Mouse (Mus musculus): ENCODE measurements around the gene Chrna9. TPM values are rescaled to one million over a fixed set of nuclear protein-coding genes. Genes with fewer than 3 reads are reported as not detected.

Gene Chrna9
- polyA plus RNA-seq, 1 experiment = not detected

DNA sequence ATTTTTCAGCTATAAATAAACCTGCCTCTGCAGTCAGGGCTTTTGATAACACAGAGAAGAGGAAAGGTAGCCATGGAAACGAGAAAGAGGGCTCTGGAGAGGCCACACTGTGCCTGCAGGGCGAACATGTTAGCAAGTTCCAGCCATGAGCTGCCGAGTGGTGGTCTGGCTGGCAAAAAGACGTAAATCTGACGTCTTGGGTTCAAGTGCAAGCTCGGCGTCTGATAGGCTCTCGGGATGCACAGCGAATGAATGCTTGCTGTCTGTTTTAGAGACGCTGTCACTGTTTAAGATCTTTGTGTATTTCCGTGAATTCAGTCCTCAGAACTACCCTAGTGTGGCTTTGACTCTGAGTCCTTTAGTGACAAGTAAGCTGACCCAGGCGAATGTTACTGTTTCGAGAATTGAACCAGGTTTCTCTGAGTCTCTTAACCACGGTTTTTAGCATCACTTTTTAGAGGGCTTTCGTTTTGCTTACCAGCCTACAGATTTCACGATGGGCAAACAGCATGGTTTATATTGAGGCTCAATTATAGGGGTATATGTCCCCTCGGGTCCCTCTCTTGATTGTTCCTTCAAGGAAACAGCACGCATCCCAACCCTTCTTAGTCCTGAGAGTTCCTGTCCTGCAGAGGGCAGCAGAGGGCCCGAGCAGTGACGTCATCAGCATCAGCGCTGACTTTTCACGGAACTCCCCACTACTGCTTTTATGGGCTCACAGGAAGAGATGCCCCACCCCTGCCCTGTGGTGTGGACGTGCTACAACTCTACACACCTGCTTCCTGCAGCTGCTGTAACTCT is 20.8 kb downstream of the Chrna9 start:
- TF ChIP-seq POLR2A (IDR thresholded peaks at IDR 0.05; ENCODE audit: low read depth, low read length) = no peak
- TF ChIP-seq CTCF (IDR thresholded peaks at IDR 0.05; ENCODE audit: borderline replicate concordance, insufficient read depth, low read length) = peak; percentile 83
- Histone ChIP-seq H3K4me1 (ENCODE audit: control insufficient read depth, insufficient read depth, low read length) (no peaks in the 10 kb centered on the region), H3K27ac (ENCODE audit: insufficient read depth, low read length) (no peak overlapping the region), H3K4me3 (ENCODE audit: insufficient read depth, low read length) (no peak overlapping the region; the same call in 1 of the 2 replicates)

DNA sequence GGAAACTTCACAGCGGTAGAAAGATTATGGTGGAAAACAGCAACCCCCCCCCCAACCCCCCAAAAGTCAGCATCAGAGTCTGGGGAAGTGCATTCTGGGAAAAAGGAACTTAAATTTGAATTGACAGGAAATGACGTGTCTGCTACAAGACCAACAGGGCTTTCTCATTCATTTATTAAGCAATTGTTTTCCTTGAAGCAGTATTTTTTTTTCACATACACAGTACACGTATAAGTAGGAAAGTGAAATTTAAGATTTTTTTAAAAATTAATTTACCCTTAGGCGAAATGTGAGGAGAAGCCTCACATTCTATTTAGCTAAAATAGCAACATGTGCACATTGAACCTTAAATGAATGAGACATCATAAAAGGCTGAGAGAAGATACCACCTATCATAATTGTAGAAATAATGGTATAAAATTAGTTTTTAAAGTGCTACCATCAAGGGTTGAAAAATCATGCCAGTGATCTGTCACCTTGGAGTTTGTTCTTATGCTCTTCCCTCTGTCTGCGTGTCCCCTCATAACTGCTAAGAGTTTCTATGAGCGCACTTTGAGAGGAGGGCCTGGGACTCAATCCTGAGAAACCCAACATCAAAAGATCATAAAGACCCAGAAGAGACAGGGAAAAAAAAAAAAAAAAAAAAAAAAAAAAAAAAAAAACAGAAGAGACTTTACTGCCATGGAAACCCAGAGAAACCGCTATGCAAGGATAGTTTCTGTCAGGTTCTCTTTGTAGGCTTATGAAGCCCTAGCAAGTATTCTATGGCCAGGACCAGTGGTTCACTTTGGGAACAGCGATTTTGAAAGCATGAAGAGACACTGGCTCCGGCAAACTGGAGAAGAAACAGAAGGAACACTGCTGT is 21.7 kb downstream of the Chrna9 start:
- no peak for TF ChIP-seq CTCF (IDR thresholded peaks at IDR 0.05; ENCODE audit: borderline replicate concordance, insufficient read depth, low read length)
- no peak for TF ChIP-seq POLR2A (IDR thresholded peaks at IDR 0.05; ENCODE audit: low read depth, low read length)
- Histone ChIP-seq H3K4me1 (ENCODE audit: control insufficient read depth, insufficient read depth, low read length) (no peaks in the 10 kb centered on the region), H3K4me3 (ENCODE audit: insufficient read depth, low read length) (no peak overlapping the region; the same call in 1 of the 2 replicates), H3K27ac (ENCODE audit: insufficient read depth, low read length) (no peak overlapping the region)

DNA sequence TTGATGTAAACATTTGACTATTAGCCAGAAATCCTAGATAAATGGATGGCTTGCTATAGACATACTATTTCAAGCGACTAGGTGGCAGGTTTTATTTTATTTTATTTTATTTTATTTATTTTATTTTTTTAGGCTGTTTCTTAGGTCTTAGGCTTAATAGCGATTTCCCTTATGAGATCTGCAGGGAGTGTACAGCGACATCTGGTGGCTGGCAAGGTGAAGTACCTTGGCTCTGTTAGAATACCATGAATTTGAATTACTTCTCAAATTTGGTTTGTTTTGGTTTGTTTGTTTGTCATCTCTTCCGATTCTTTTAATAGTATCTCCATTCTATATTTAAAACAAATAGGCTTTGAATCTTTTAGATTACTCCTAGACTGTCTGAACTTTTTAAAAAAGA is 23.9 kb downstream of the Chrna9 start:
- H3K4me1 ChIP-seq (ENCODE audit: control insufficient read depth, insufficient read depth, low read length) = no peaks in the 10 kb centered on the region
- H3K4me3 ChIP-seq (ENCODE audit: insufficient read depth, low read length) = no peak overlapping the region
- H3K27ac ChIP-seq (ENCODE audit: insufficient read depth, low read length) = no peak overlapping the region
- TF ChIP-seq CTCF (IDR thresholded peaks at IDR 0.05; ENCODE audit: borderline replicate concordance, insufficient read depth, low read length) (peak; percentile 52; the same call in 1 of the 2 replicates), POLR2A (IDR thresholded peaks at IDR 0.05; ENCODE audit: low read depth, low read length) (no peak)

DNA sequence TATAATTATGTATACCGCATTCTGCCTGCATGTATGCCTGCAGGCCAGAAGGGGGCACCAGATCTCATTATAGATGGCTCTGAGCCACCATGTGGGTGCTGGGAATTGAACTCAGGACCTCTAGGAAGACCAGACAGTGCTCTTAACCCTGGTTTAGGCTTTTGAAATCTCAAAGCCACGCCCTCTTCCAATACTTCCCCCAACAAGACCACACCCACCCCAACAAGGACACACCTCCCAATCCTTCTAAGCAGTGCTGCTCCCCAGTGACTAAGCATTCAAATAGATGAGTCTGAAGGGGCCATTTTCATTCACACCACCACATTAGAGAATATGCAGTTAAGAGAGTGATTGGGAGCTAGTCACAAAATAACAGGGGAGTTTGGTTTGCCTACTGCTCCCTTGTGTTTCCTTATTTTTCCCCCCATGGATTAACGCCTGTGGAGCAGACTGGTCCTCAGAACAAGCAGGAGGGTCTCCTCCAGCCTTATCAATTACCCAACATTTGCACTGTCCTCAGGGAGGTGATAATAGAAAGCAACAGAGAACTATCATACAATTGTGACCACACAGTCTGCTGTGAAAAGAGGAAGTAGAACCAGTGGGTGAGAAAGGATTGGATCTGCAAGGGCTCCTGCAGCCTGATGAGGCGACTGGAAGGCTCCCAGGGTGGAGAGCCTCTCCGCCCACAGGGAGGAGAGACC is 25.3 kb downstream of the Chrna9 start:
- Histone ChIP-seq H3K4me3 (ENCODE audit: insufficient read depth, low read length) (no peak overlapping the region), H3K27ac (ENCODE audit: insufficient read depth, low read length) (no peak overlapping the region), H3K4me1 (ENCODE audit: control insufficient read depth, insufficient read depth, low read length) (no peaks in the 10 kb centered on the region)
- no peak for TF ChIP-seq POLR2A (IDR thresholded peaks at IDR 0.05; ENCODE audit: low read depth, low read length)
- no peak for TF ChIP-seq CTCF (IDR thresholded peaks at IDR 0.05; ENCODE audit: borderline replicate concordance, insufficient read depth, low read length)

DNA sequence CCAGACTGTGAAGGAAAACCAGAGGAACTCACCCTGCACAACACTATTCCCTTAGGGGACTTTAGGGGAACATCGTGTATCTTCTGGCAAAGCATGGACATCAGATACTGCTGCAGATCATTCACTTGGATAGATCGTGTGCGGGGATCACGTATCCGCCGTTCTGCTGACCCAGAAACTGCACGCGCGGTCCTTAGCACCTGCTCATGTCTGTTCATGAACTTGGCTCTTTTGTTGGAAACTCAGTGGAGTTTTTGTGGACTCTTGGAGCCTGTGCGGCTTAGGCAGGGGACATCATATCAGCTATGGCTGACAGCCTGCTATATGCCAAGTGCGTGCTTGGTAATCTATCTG is 25.9 kb downstream of the Chrna9 start:
- TF ChIP-seq POLR2A (IDR thresholded peaks at IDR 0.05; ENCODE audit: low read depth, low read length) (no peak), CTCF (IDR thresholded peaks at IDR 0.05; ENCODE audit: borderline replicate concordance, insufficient read depth, low read length) (no peak)

DNA sequence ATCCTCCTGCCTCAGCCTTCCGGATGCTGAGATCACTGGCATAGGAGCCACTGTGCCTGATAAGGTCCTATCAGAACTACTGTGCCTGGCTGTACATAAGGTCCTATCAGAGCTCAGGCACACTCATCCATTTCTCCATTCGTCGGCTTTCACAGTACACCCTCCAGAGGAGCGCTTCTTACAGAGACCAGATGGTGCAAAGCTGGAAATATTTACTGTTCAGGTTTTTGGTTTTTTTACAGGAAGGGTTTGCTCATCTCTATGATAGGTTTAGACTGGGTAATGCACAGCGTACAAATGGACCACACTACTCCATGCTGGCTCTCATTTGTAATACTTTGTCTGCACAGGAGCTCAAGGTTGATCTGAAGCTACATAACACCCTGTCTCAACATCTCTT is 28.6 kb downstream of the Chrna9 start:
- H3K27ac ChIP-seq (ENCODE audit: insufficient read depth, low read length) = no peak overlapping the region
- H3K4me3 ChIP-seq (ENCODE audit: insufficient read depth, low read length) = no peak overlapping the region
- TF ChIP-seq CTCF (IDR thresholded peaks at IDR 0.05; ENCODE audit: borderline replicate concordance, insufficient read depth, low read length) = no peak
- TF ChIP-seq POLR2A (IDR thresholded peaks at IDR 0.05; ENCODE audit: low read depth, low read length) = no peak
- peaks cover 5% of the 10 kb centered on the region for H3K4me1 ChIP-seq (ENCODE audit: control insufficient read depth, insufficient read depth, low read length)

More for the DNA sequence above, 25.9 kb downstream of the Chrna9 start:
- H3K27ac ChIP-seq (ENCODE audit: insufficient read depth, low read length) = no peak overlapping the region
- no peak overlapping the region for H3K4me3 ChIP-seq (ENCODE audit: insufficient read depth, low read length)
- peaks cover under 1% of the 10 kb centered on the region; the same call in 1 of the 2 replicates for H3K4me1 ChIP-seq (ENCODE audit: control insufficient read depth, insufficient read depth, low read length)

DNA sequence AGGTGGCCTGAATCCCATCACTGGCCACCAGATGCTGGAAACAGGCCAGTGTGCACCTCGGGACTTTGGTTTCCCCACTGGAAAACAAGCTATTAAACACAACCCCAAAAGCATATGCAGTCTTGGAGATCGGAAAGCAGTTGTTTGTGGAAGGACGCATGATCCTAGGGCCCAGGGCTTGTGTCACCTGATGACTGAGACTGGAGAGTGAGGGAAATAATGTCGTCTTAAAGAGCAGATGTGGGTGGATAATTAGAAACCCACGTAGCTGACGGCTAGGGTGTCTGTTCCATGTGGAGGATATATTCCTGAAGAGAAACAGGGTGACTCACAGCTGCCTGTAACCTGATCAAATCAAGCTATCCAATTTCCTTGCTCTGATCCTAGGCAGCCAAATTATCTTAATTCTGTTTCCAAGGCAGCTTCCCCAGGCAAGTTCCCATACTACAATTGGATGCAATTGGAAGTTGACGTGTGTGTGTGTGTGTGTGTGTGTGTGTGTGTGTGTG is 31.1 kb downstream of the Chrna9 start:
- Histone ChIP-seq H3K4me3 (ENCODE audit: insufficient read depth, low read length) (no peak overlapping the region), H3K27ac (ENCODE audit: insufficient read depth, low read length) (no peak overlapping the region), H3K4me1 (ENCODE audit: control insufficient read depth, insufficient read depth, low read length) (peaks cover 5% of the 10 kb centered on the region)
- TF ChIP-seq CTCF (IDR thresholded peaks at IDR 0.05; ENCODE audit: borderline replicate concordance, insufficient read depth, low read length) (no peak), POLR2A (IDR thresholded peaks at IDR 0.05; ENCODE audit: low read depth, low read length) (no peak)

DNA sequence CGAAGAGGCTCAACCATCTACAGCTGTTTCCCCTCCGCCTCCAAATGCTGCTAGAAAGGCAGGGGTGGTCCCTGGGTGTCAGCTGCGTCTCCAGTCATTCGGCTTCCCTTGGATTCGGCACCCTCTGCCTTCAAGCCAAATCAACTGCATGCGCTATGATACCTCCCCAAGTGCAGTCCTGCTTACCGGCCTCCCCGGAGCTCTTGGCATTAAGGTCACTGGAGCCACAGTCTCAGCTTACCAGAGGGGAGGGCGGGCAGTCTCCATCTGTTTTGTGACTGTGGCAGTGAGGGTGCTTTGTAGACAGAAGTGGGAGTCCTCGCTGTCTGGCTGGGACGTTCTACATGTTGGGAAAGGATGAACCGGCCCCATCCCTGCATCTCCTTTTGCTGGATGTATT is 32.4 kb downstream of the Chrna9 start:
- Histone ChIP-seq H3K4me1 (ENCODE audit: control insufficient read depth, insufficient read depth, low read length) (peaks cover 5% of the 10 kb centered on the region), H3K4me3 (ENCODE audit: insufficient read depth, low read length) (no peak overlapping the region), H3K27ac (ENCODE audit: insufficient read depth, low read length) (no peak overlapping the region)
- no peak for TF ChIP-seq CTCF (IDR thresholded peaks at IDR 0.05; ENCODE audit: borderline replicate concordance, insufficient read depth, low read length)
- TF ChIP-seq POLR2A (IDR thresholded peaks at IDR 0.05; ENCODE audit: low read depth, low read length) = no peak

DNA sequence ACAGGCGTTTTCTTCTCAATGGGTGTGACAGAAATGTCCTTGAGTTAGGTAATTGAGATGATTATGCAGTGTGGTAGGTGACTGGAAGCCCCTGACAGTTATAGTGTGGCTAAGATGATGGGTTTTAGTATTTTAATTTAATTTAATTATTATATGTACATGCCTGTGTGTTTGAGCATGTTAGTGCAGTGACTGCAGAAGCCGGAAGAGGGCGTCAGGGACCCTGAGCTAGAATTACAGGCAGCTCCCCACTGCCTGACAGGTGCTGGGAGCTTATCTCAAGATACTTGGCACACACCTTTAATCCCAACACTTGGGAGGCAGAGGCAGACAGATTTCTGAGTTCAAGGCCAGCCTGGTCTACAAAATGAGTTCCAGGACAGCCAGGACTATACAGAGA is 33.3 kb downstream of the Chrna9 start:
- H3K27ac ChIP-seq (ENCODE audit: insufficient read depth, low read length) = no peak overlapping the region
- peaks cover 5% of the 10 kb centered on the region for H3K4me1 ChIP-seq (ENCODE audit: control insufficient read depth, insufficient read depth, low read length)
- H3K4me3 ChIP-seq (ENCODE audit: insufficient read depth, low read length) = no peak overlapping the region
- no peak for TF ChIP-seq POLR2A (IDR thresholded peaks at IDR 0.05; ENCODE audit: low read depth, low read length)
- no peak for TF ChIP-seq CTCF (IDR thresholded peaks at IDR 0.05; ENCODE audit: borderline replicate concordance, insufficient read depth, low read length)

All from embryonic fibroblast, embryonic 13.5 days (primary cell).